Mouse (Mus musculus) neural tube, embryonic 14.5 days (tissue): ENCODE results near the gene Pop4. TPM values are rescaled to one million over a fixed set of nuclear protein-coding genes. Genes with fewer than 3 reads are reported as not detected.
A peak's percentile ranks its signal among the peaks of the same experiment; 100 is the strongest.

ENCODE experiments used
- ATAC-seq: fragments of 200-750 bp; cut with Nextera tagmentation; 2 replicates; pipeline ENCODE4 v1.8.0; 2017; ENCODE audit warnings: low read depth, mild to moderate bottlenecking, moderate TSS enrichment, moderate library complexity
- H3K27ac ChIP-seq: fragments of 300-500 bp; sonication (generic); 2 replicates; pipeline ENCODE4 v1.5.1; 2014; ENCODE audit warnings: low read depth, mild to moderate bottlenecking, control low read depth, low read length, moderate library complexity, mixed read lengths
- H3K27me3 ChIP-seq: fragments of 300-500 bp; sonication (generic); 2 replicates; pipeline ENCODE4 v1.6.1; 2014; ENCODE audit warnings: low read length; ENCODE audit not compliant: control insufficient read depth, insufficient read depth
- H3K36me3 ChIP-seq: fragments of 300-500 bp; sonication (generic); 2 replicates; pipeline ENCODE4 v1.6.1; 2014; ENCODE audit warnings: low read length, mixed read lengths; ENCODE audit not compliant: control insufficient read depth, insufficient read depth
- H3K4me1 ChIP-seq: fragments of 300-500 bp; sonication (generic); 2 replicates; pipeline ENCODE4 v1.6.1; 2014; ENCODE audit warnings: low read length; ENCODE audit not compliant: control insufficient read depth, insufficient read depth
- H3K4me2 ChIP-seq: fragments of 300-500 bp; sonication (generic); 2 replicates; pipeline ENCODE4 v1.6.1; 2014; ENCODE audit warnings: mild to moderate bottlenecking, low read depth, low read length, control low read depth
- H3K4me3 ChIP-seq: fragments of 300-500 bp; sonication (generic); 2 replicates; pipeline ENCODE4 v1.5.1; 2014; ENCODE audit warnings: low read depth, low read length, control low read depth, mixed read lengths
- H3K9ac ChIP-seq: fragments of 300-500 bp; sonication (generic); replicated peaks from 2 replicates; pipeline ENCODE4 v1.6.1; 2014; ENCODE audit warnings: low read depth, mild to moderate bottlenecking, control low read depth, low read length, mixed read lengths
- H3K9me3 ChIP-seq: fragments of 300-500 bp; sonication (generic); 2 replicates; pipeline ENCODE4 v1.6.1; 2016; ENCODE audit warnings: low read length; ENCODE audit not compliant: control insufficient read depth
- WGBS: fragments of 180-500 bp; shearing (Covaris S2); extraction: QIAGEN DNeasy Blood & Tissue Kit; methylation state at CpG from one replicate; pipeline ENCODE4 v1.1.7; 2014; 5-methylcytosine and 5-hydroxymethylcytosine counted together
- polyA plus RNA-seq: library from polyadenylated mRNA; unstranded; fragments of >200 nt; fragmentation: Nextera tagmentation; extraction: Ambion mirVana; gene quantifications from 2 replicates; pipeline ENCODE4 v1.2.1, GENCODE M21; 2014

Gene Pop4
- polyA plus RNA-seq, 1 experiment from 2014 or later = 81.2 TPM

GRCm38 (mm10) chr7:38227181-38227899, 43.9 kb downstream of the Pop4 start:
- Histone ChIP-seq H3K9ac (peak overlapping the region; percentile 35; the same call in 1 of the 2 replicates), H3K27me3 (no peaks in the 10 kb centered on the region), H3K9me3 (no peaks in the 10 kb centered on the region), H3K4me3 (peak overlapping the region; percentile 37), H3K4me2 (peak overlapping the region; percentile 80), H3K27ac (no peak overlapping the region), H3K4me1 (peaks cover 5% of the 10 kb centered on the region; the same call in 1 of the 2 replicates), H3K36me3 (no peaks in the 10 kb centered on the region)
- ATAC-seq = peak; percentile 58
- under 1% methylated on average over 25 of the region's 25 CpGs for whole genome bisulfite sequencing

DNA sequence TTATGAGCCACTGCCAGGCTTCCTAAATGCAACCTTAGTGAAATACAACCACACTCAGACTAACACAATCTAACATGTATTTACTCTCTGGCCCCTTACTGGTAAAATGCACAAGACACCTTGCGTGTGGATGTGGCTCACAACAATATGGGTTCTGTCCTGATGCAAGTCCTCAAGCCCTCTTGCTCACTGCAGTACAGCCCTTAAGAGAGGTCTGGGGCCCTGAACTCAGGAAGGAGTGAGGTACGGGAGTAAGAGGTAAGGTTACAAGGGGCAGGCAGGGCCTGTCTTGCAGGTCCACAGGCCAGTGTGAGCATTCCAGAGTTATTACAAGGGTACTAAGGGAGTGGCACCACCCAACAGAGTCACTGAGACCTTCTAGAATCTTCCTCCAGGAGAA, 45.0 kb downstream of the Pop4 start:
- no peak for ATAC-seq
- Histone ChIP-seq H3K27me3 (no peaks in the 10 kb centered on the region), H3K4me3 (no peak overlapping the region), H3K4me2 (no peak overlapping the region), H3K4me1 (peaks cover 5% of the 10 kb centered on the region; the same call in 1 of the 2 replicates), H3K9me3 (no peaks in the 10 kb centered on the region), H3K9ac (no peak overlapping the region), H3K36me3 (no peaks in the 10 kb centered on the region), H3K27ac (no peak overlapping the region)
- 82% methylated on average over 2 of the region's 2 CpGs for WGBS

GRCm38 (mm10) chr7:38224577-38225369, 46.5 kb downstream of the Pop4 start:
- Histone ChIP-seq H3K9ac (no peak overlapping the region), H3K27ac (no peak overlapping the region), H3K4me2 (no peak overlapping the region), H3K27me3 (no peaks in the 10 kb centered on the region), H3K9me3 (no peaks in the 10 kb centered on the region), H3K4me1 (peaks cover 5% of the 10 kb centered on the region; the same call in 1 of the 2 replicates), H3K4me3 (no peak overlapping the region), H3K36me3 (no peaks in the 10 kb centered on the region)
- ATAC-seq = no peak
- WGBS = 89% methylated on average over 13 of the region's 13 CpGs

GRCm38 (mm10) chr7:38220866-38221265, 50.4 kb downstream of the Pop4 start:
- no peak overlapping the region for H3K4me2 ChIP-seq
- no peak overlapping the region for H3K4me3 ChIP-seq
- no peaks in the 10 kb centered on the region for H3K27me3 ChIP-seq
- H3K9ac ChIP-seq = no peak overlapping the region
- H3K36me3 ChIP-seq = no peaks in the 10 kb centered on the region
- no peak for ATAC-seq
- H3K4me1 ChIP-seq = no peaks in the 10 kb centered on the region
- 98% methylated on average over 7 of the region's 7 CpGs for WGBS
- no peak overlapping the region for H3K27ac ChIP-seq
- H3K9me3 ChIP-seq = no peaks in the 10 kb centered on the region

GRCm38 (mm10) chr7:38219526-38219925, 51.7 kb downstream of the Pop4 start:
- Histone ChIP-seq H3K36me3 (no peaks in the 10 kb centered on the region), H3K4me2 (no peak overlapping the region), H3K27ac (no peak overlapping the region), H3K4me3 (no peak overlapping the region), H3K4me1 (no peaks in the 10 kb centered on the region), H3K9ac (no peak overlapping the region), H3K27me3 (no peaks in the 10 kb centered on the region), H3K9me3 (no peaks in the 10 kb centered on the region)
- ATAC-seq = no peak
- 95% methylated on average over 4 of the region's 4 CpGs for WGBS

- no peaks in the 10 kb centered on the region for H3K27me3 ChIP-seq
These were observed 52.4 kb downstream of the Pop4 start for GRCm38 (mm10) chr7:38218631-38219367.

GRCm38 (mm10) chr7:38217417-38218171, 53.6 kb downstream of the Pop4 start:
- Histone ChIP-seq H3K9me3 (no peaks in the 10 kb centered on the region), H3K9ac (no peak overlapping the region), H3K36me3 (no peaks in the 10 kb centered on the region), H3K27me3 (no peaks in the 10 kb centered on the region), H3K4me1 (no peaks in the 10 kb centered on the region), H3K27ac (no peak overlapping the region), H3K4me3 (no peak overlapping the region), H3K4me2 (no peak overlapping the region)
- 64% methylated on average over 5 of the region's 5 CpGs for WGBS
- no peak for ATAC-seq

More at GRCm38 (mm10) chr7:38218631-38219367, 52.4 kb downstream of the Pop4 start:
- H3K4me2 ChIP-seq = no peak overlapping the region
- H3K9me3 ChIP-seq = no peaks in the 10 kb centered on the region
- no peaks in the 10 kb centered on the region for H3K4me1 ChIP-seq
- no peak overlapping the region for H3K4me3 ChIP-seq
- no peaks in the 10 kb centered on the region for H3K36me3 ChIP-seq
- 72% methylated on average over 8 of the region's 8 CpGs for WGBS
- no peak overlapping the region for H3K9ac ChIP-seq
- no peak overlapping the region for H3K27ac ChIP-seq
- ATAC-seq = no peak

DNA sequence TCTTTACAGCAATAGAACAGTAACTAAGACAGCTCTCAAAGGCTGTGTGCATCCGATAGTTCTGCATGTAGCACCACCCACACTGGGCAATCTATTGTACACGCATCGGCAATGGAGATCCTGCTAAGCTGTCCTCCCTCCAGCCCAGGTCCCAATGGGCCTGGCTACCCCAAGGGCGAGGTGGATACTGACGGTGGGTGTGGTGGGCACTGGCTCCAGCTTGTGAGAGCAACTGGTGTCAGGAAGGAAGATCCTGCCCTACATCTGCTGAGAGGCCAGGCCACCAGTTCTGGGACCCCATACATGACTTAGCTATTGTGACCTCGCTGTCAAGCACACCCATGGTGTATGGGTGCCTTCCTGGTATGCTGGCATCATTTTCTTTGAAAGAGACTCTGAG, 55.5 kb downstream of the Pop4 start:
- 91% methylated on average over 6 of the region's 6 CpGs for WGBS
- no peak overlapping the region for H3K4me2 ChIP-seq
- H3K4me1 ChIP-seq = no peaks in the 10 kb centered on the region
- H3K4me3 ChIP-seq = no peak overlapping the region
- no peak overlapping the region for H3K27ac ChIP-seq
- no peaks in the 10 kb centered on the region for H3K27me3 ChIP-seq
- H3K9ac ChIP-seq = no peak overlapping the region
- no peaks in the 10 kb centered on the region for H3K9me3 ChIP-seq
- H3K36me3 ChIP-seq = no peaks in the 10 kb centered on the region
- ATAC-seq = no peak
